Mouse (Mus musculus): ENCODE data around the gene Gramd4.

Gramd4 gene

GRCm38 (mm10) chr15:86183484-86183883, 126.0 kb downstream of the Gramd4 start:
- no peak for DNase-seq (ENCODE audit: low spot score)

- no peak for DNase-seq (ENCODE audit: low spot score)
Measured at GRCm38 (mm10) chr15:86184071-86184470, 126.6 kb downstream of the Gramd4 start.

GRCm38 (mm10) chr15:86184851-86185688, 127.6 kb downstream of the Gramd4 start:
- DNase-seq (ENCODE audit: low spot score): peak; percentile 43

DNA sequence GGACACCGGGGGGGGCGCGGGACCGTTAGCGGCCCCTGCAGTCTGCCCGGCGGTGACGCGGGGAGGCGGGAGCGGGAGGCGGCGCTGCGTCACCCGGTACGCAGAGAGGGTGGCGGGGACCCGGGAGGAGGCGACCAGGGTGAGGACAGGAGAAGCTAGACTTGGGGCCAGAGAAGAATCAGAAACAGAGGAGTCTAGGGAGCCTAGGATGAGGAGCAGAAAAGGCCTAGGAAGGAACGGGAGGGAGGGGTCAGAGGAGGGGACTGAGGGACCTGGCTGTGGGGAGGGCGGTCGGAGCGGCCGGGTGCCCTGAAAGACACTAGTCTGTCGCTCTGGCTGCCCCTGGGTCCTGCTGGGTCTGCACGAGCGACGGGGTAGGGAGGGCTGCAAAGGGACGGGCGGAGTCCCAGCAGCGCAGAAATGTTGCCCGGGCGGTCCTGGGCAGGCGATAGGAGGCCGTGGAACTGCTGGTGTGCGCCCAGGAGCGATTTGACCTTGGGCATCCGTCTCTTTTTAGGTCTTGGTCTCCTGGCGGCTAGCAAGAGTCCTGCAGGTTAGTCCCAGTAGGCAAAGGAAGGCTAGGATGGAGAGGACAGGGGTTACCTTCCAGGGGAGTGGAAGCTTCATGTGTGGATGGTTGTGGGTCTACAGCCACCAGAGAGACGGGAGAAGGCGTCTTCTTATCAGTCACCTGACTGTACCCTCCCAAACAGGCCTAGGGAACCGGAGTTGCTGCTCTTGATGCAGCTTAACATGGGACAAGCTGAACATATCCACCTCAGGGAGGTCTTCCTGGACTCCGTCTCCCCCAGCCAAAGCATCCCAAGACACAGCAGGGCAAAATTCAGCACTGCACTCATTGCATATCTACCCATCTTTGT, 128.4 kb downstream of the Gramd4 start, which contains the start of gene Cerk:
Gene Cerk (minus strand): TSS at position 453 of the 881 bp plus-strand sequence.
- DNase-seq (ENCODE audit: low spot score): peak; percentile 84

DNA sequence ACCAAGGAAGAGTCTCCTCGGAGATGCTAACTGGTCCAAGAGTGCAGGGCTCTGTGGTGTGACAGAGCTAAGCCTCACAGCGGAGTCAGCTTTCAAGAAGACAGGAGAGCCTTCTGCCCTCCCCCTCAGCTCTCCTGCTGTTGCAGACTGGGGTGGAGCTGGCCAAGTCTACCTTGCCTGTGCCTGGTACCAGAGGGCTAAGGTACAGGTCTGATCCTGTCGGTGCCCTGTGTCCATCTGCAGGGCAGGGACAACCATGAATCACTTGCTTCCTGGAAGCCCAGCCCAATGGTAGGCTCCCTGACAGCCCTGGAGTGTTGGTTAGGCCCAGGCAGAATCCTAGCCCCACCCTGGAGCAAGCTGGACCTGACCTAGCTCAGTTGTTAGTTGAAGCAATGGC, 129.2 kb downstream of the Gramd4 start:
- DNase-seq (ENCODE audit: low spot score): no peak

All from lung, postnatal 25 days (tissue).